Mouse (Mus musculus): ENCODE data around the gene Gng2.

Gene Gng2

GRCm38 (mm10) chr14:19977271-19978024, at the start of gene Gng2:
Gng2 (minus strand) TSS chr14:19977627.
- DNase-seq, result peak in 1 of 2 experiments; percentile 49

GRCm38 (mm10) chr14:20024888-20025719, 47.7 kb upstream of the Gng2 start:
- DNase-seq, result no peak

GRCm38 (mm10) chr14:20023939-20024338, 46.5 kb upstream of the Gng2 start:
- DNase-seq, result no peak

- DNase-seq, result no peak
Observed at GRCm38 (mm10) chr14:20019486-20019885, 42.1 kb upstream of the Gng2 start.

- DNase-seq, result no peak
Observed at GRCm38 (mm10) chr14:20012506-20013275, 35.3 kb upstream of the Gng2 start.

GRCm38 (mm10) chr14:20007446-20007845, 30.0 kb upstream of the Gng2 start:
- no peak for DNase-seq

GRCm38 (mm10) chr14:20004777-20005289, 27.4 kb upstream of the Gng2 start:
- DNase-seq, result no peak

GRCm38 (mm10) chr14:19996853-19997252, 19.4 kb upstream of the Gng2 start:
- DNase-seq, result no peak

GRCm38 (mm10) chr14:19995943-19996342, 18.5 kb upstream of the Gng2 start:
- DNase-seq, result no peak

- DNase-seq, result no peak
Observed at GRCm38 (mm10) chr14:19994068-19994467, 16.6 kb upstream of the Gng2 start.

GRCm38 (mm10) chr14:19993570-19993883, 16.1 kb upstream of the Gng2 start:
- no peak for DNase-seq

GRCm38 (mm10) chr14:19992873-19993569, 15.6 kb upstream of the Gng2 start:
- DNase-seq, result no peak

GRCm38 (mm10) chr14:19991861-19992260, 14.4 kb upstream of the Gng2 start:
- no peak for DNase-seq

GRCm38 (mm10) chr14:19990436-19990993, 13.1 kb upstream of the Gng2 start:
- no peak for DNase-seq

- DNase-seq, result no peak
Observed at GRCm38 (mm10) chr14:19988410-19988809, 11.0 kb upstream of the Gng2 start.

- no peak for DNase-seq
Observed at GRCm38 (mm10) chr14:19987358-19987834, 10.0 kb upstream of the Gng2 start.

- DNase-seq, result peak; percentile 71 to 82
Observed at GRCm38 (mm10) chr14:19986614-19987357, 9.4 kb upstream of the Gng2 start.

- no peak for DNase-seq
Observed at GRCm38 (mm10) chr14:19985912-19986613, 8.6 kb upstream of the Gng2 start.

GRCm38 (mm10) chr14:19985107-19985911, 7.9 kb upstream of the Gng2 start:
- no peak for DNase-seq

Measured in cerebellum, postnatal 25 days (tissue).